Mouse (Mus musculus): ENCODE measurements around the gene Fam240a.

The Fam240a gene

GRCm38 (mm10) chr9:110916786-110917185, at the start of gene Fam240a:
Gene Fam240a, minus strand, starts transcription at chr9:110916861.
- DNase-seq (ENCODE audit: low read depth): peak; percentile 81

- no peak for DNase-seq (ENCODE audit: low read depth)
These were observed 49.2 kb upstream of the Fam240a start for GRCm38 (mm10) chr9:110965910-110966231.

DNA sequence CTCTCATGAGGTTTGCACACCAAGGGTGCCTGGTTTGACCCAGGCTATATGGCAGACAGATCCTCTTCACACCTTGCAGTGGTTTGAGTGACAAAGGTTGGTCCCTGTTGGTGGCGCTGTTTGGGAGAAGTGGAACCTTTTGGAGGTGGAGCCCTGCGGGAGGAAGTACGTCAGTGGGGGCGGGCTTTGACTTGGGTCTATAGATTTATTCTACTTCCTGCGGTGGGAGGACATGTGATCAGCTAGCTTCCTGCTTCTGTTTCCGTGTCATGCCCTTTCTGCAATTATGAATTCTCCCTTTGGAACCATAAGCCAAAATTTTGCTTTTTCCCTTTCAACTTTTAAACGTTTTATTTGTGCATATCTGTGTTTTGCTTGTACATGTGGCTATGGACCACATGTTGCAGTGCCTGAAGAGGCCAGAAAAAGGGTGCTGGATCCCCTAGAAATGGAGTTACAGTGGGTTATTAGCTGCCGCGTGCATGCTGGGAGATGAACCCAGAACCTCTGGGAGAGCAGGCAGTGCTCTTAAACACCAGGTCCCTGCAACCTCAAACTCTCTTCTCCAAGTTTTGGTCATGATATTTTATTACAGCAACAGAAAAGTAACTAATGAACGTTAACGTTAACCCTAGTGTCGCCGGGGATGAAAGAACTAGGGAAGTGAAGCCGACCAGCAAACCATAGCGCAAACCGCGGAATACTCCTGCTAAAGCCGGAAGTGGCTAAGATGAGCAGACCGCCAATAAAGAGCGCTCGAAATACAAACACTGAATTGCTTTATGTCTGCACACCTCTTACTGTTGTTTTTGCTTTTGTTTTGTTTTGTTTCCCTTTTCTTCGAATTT, 48.6 kb upstream of the Fam240a start:
- DNase-seq (ENCODE audit: low read depth): peak; percentile 36

DNA sequence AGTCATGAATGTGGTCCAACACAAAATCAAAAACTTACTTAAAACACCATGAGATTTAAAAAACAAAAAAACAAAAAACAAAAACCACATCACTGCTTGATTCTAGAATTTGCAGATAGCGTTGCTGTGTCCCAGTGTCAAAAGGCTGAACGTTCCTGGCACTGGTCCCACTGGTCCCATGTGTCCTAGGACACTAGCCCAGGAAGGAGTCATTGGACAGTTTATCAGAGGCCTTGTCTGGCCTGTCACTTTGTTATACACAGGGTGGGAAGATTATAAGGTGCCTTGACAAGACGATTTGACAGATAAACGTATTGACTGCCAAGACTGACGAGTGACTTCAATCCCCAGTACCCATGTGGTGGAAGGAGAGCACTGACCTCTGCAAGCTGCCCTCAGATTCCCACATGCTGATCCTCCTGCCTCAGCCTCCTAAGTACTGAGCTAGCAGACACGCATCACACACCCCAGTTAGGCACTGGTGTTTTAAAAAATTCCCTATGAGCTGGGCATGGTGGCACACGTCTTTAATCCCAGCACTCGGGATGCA, 47.0 kb upstream of the Fam240a start:
- no peak for DNase-seq (ENCODE audit: low read depth)

DNA sequence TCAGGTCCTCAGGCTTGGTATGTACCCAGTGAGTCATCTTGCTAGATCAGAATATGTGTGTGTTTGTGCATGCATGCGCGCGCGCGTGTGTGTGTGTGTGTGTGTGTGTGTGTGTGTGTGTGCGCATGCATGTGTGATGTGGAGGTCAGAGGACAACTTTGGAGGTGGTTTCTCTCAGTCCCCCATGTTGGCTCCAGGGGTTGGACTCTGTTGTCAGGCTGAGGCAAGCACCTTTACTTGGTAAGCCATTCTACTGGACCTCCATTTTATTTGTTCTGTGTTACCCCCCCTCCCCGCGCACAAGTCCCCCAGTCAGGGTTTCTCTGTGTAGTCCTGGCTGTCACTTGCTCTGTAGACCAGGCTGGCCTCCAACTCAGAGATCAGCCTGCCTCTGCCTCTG, 44.7 kb upstream of the Fam240a start:
- no peak for DNase-seq (ENCODE audit: low read depth)

DNA sequence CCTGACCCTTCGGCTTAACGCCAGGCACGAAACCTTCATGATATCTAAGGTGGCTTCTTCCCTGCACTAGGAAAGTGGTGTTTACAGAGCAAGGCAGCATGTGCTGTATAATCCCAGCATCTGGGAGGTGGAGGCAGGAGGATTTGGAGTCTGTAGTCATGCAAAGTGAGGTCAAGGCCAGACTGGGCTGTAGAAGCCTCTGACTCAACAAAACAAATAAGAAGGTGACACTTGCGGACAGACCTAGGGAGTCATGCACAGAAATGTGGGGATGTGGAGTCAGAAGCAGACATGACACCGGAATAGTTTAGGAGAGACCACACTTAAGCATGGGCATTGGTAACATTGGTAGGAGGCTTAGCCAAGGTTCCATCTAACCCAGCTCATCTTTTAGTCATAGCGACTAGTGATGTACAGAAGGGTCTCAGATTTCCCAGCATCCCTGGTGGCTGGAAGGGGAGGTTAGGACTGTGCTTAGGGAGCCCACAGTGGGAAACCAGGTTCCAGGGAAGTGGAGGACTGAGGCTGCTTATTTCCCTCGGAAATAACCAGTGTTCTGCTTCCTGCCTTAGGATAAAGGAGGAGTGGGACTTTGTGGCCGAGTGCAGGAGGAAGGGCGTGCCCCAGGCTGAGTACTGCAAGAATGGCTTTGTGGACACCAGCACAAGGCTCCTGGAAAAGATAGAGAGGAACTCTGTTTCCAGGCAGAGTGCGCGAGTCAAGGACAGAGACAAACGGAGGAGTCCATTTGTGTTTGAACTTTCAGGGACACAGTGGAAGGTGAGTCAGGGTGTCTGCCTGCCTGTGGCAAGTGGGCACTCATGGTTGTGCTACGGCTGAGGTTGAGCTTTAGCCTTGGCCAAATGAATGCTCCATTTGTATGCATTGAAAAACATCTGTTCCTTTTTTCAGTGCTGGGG, 43.8 kb upstream of the Fam240a start:
- DNase-seq (ENCODE audit: low read depth): no peak

DNA sequence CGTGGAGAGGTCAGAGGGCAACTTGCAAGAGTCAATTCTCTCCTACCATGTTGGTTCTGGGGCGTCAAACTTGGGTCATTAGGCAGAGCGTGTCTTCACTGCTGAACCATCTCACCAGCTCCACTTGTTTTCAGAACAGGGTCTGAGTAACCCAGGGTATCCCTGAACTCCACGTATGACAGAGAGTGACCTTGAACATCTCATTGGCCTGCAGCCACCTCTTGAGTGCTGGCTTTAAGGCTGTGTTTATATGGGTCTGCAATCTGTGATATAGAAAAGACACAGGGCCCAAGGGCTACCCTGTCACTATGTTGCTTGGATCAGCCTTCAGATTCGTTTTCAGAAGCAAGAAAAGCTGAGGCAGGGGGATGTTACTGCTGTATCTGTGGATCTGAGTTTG, 43.0 kb upstream of the Fam240a start:
- no peak for DNase-seq (ENCODE audit: low read depth)

DNA sequence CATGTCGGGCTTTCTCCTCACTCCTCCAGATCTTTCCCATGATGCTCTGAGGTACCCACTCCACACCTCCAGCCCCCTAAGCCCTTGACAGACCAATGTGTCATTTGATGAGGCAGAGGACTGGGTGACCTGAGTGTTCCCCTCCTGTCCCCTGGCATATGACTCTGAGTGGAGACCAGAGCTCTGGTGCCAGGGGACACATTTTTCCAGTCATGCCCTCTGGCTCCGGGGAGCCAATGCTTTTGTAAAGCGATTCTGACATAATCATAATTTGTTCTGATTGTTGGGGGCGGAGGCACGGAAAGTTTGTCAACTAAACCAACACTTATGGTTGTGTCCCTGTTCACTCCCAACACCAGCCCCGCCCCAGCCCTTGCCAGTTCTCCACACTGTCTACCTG, 39.3 kb upstream of the Fam240a start:
- DNase-seq (ENCODE audit: low read depth): no peak

- DNase-seq (ENCODE audit: low read depth): no peak
These were observed 38.2 kb upstream of the Fam240a start for GRCm38 (mm10) chr9:110954681-110955445.

DNA sequence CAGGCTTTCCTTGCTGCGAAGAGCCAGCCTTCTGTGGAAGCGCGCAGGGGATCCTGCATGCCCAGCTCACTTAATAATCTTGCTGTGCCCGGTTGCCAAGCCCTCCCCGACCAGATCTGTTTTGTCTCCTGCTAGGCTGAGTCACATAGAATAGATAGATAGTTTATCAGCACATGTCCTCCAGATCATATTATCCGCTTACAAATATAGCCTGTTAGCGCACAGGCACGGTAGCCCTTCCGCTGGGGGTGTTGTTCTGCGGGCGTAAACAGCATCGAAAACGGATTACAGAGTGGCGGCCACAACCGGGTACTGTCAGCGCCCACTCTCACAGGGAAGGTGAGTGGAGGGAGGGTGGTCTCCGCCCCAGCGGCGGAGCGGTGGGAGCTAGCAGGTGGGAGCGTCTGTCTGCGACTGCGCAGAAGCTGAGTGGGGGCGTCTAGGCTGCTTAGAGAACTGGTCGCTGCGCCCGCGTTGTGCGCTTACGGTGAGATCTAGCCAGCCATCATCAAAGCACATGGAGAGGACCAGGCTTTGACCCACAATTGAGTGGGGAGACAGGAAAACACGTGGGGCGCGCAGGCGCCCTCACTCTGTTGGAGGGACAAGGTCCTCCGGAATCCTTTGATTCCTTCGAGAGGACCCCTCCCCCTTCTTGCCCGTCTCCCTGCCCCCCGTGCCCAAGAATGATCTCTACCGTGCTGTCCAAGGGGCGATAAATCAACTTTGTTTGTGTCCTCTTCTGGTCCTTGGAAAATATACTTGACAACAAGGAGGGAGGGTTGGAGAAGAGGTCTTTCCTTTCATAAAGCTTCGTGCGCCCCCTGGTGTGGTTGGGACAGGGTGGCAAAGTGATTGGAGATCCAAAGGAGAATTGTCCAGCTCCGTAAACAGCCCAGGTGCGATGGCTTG, 37.1 kb upstream of the Fam240a start:
- DNase-seq (ENCODE audit: low read depth): peak; percentile 81

GRCm38 (mm10) chr9:110952931-110953549, 36.4 kb upstream of the Fam240a start:
- DNase-seq (ENCODE audit: low read depth): no peak

GRCm38 (mm10) chr9:110952398-110952797, 35.7 kb upstream of the Fam240a start:
- no peak for DNase-seq (ENCODE audit: low read depth)

GRCm38 (mm10) chr9:110951866-110952265, 35.2 kb upstream of the Fam240a start:
- no peak for DNase-seq (ENCODE audit: low read depth)

DNA sequence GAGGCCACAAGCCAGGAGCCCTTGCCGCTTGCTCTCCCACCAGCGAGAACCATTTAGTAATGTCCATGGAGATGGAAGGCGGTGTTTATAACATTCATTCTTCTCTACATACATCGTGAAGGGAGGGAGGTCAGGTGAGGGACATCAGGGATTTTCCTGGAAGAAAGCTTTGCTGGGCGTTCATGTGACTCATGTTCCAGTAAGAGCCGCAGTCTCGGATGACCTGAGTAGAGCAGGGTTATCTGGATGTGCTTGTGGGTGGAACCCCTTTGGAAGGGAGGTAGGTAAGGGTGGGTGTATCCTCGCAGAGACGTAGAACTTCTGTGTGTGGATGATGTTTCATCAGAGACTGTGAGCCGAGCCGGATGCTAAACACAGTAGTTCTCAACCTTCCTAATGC, 34.7 kb upstream of the Fam240a start, which contains the start of gene Lrrc2:
TSS of gene Lrrc2 (plus strand) at position 149 of the 400 bp plus-strand sequence.
- no peak for DNase-seq (ENCODE audit: low read depth)

- DNase-seq (ENCODE audit: low read depth): no peak
These were observed 33.4 kb upstream of the Fam240a start for GRCm38 (mm10) chr9:110950109-110950508.

GRCm38 (mm10) chr9:110948813-110949310, 32.2 kb upstream of the Fam240a start:
- no peak for DNase-seq (ENCODE audit: low read depth)

- no peak for DNase-seq (ENCODE audit: low read depth)
These were observed 31.2 kb upstream of the Fam240a start for GRCm38 (mm10) chr9:110947900-110948299.

- DNase-seq (ENCODE audit: low read depth): no peak
These were observed 30.6 kb upstream of the Fam240a start for GRCm38 (mm10) chr9:110947261-110947661.

- DNase-seq (ENCODE audit: low read depth): peak; percentile 89
These were observed 29.9 kb upstream of the Fam240a start for GRCm38 (mm10) chr9:110946548-110947044.

GRCm38 (mm10) chr9:110945926-110946325, 29.3 kb upstream of the Fam240a start, which contains the start of gene Tdgf1:
Gene Tdgf1, minus strand, starts transcription at chr9:110946158.
- peak; percentile 49 for DNase-seq (ENCODE audit: low read depth)

Data from naive thymus-derived CD4-positive, alpha-beta T cell, adult 2 months (primary cell).